Mouse (Mus musculus): Measurements from ENCODE around the gene Map3k21.

DNA sequence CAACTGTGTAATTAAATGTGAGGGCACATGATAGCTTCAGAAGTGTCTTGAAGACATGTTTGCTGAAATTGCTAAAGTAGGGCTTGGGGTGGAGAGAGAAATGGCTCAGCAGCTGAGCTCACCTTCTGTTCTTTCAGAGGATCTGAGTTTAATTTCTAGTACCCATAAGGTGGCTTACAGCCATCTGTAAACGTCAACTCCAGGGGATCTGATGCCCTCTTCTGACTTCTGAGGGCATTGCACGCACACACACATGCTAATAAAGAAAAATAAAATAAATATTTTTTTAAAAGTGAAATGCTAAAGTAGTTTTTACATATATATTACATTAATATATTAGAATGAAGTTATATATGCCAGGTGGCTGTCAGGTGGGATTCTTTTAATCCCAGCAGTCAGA is 9.1 kb upstream of the Map3k21 start:
- no peak for TF ChIP-seq CTCF (IDR thresholded peaks at IDR 0.05; ENCODE audit: control insufficient read depth, insufficient read depth, insufficient replicate concordance, low read depth, low read length)
- TF ChIP-seq POLR2A (IDR thresholded peaks at IDR 0.05; ENCODE audit: control insufficient read depth, low read depth, low read length) = no peak
